Mouse (Mus musculus): ENCODE measurements around the gene Cux1.

- TF ChIP-seq CTCF (IDR thresholded peaks at IDR 0.05; ENCODE audit: extremely low read depth, insufficient read length, insufficient replicate concordance, low read depth, low read length): no peak
- TF ChIP-seq POLR2A (IDR thresholded peaks at IDR 0.05; ENCODE audit: low read depth, low read length): no peak
Measured at GRCm38 (mm10) chr5:136456395-136456794, 110.9 kb downstream of the Cux1 start.
